Mouse (Mus musculus): ENCODE measurements around the gene Tmem237.

Tmem237 gene

GRCm38 (mm10) chr1:59119720-59120457 is at the start of gene Tmem237:
Gene Tmem237, minus strand, starts transcription at chr1:59120408.
- peak; percentile 97 for DNase-seq

GRCm38 (mm10) chr1:59169586-59169985 is 49.4 kb upstream of the Tmem237 start:
- DNase-seq = no peak

GRCm38 (mm10) chr1:59168556-59168955 is 48.3 kb upstream of the Tmem237 start:
- no peak for DNase-seq

GRCm38 (mm10) chr1:59167654-59168425 is 47.6 kb upstream of the Tmem237 start:
- no peak for DNase-seq

- DNase-seq = no peak
Measured at GRCm38 (mm10) chr1:59166232-59166905, 46.2 kb upstream of the Tmem237 start.

GRCm38 (mm10) chr1:59163918-59164317 is 43.7 kb upstream of the Tmem237 start:
- peak; percentile 60 for DNase-seq

GRCm38 (mm10) chr1:59163030-59163461 is 42.8 kb upstream of the Tmem237 start, which contains the start of gene Mpp4:
Gene Mpp4, minus strand, starts transcription at chr1:59163389.
- DNase-seq = peak; percentile 60

GRCm38 (mm10) chr1:59162309-59163024 is 42.3 kb upstream of the Tmem237 start:
- no peak for DNase-seq

GRCm38 (mm10) chr1:59161396-59161795 is 41.2 kb upstream of the Tmem237 start:
- peak; percentile 15 for DNase-seq

- no peak for DNase-seq
Measured at GRCm38 (mm10) chr1:59160871-59161270, 40.7 kb upstream of the Tmem237 start.

- no peak for DNase-seq
Measured at GRCm38 (mm10) chr1:59159136-59159535, 38.9 kb upstream of the Tmem237 start.

GRCm38 (mm10) chr1:59158498-59158897 is 38.3 kb upstream of the Tmem237 start:
- no peak for DNase-seq

- no peak for DNase-seq
Measured at GRCm38 (mm10) chr1:59157846-59158245, 37.6 kb upstream of the Tmem237 start.

- DNase-seq = no peak
Measured at GRCm38 (mm10) chr1:59152346-59152745, 32.1 kb upstream of the Tmem237 start.

GRCm38 (mm10) chr1:59150542-59150941 is 30.3 kb upstream of the Tmem237 start:
- DNase-seq = no peak

GRCm38 (mm10) chr1:59144543-59144942 is 24.3 kb upstream of the Tmem237 start:
- peak; percentile 53 for DNase-seq

GRCm38 (mm10) chr1:59142809-59143208 is 22.6 kb upstream of the Tmem237 start:
- peak; percentile 71 for DNase-seq

GRCm38 (mm10) chr1:59134419-59134818 is 14.2 kb upstream of the Tmem237 start:
- DNase-seq = no peak

- DNase-seq = no peak
Measured at GRCm38 (mm10) chr1:59128879-59129278, 8.7 kb upstream of the Tmem237 start.

GRCm38 (mm10) chr1:59125558-59125957 is 5.3 kb upstream of the Tmem237 start:
- no peak for DNase-seq

- no peak for DNase-seq
Measured at GRCm38 (mm10) chr1:59110524-59110923, 9.7 kb downstream of the Tmem237 start.

GRCm38 (mm10) chr1:59102071-59102470 is 18.1 kb downstream of the Tmem237 start:
- DNase-seq = no peak

GRCm38 (mm10) chr1:59101020-59101419 is 19.2 kb downstream of the Tmem237 start:
- no peak for DNase-seq

Measured in retina, postnatal 1 day (tissue).